Mouse (Mus musculus) midbrain, postnatal 0 days (tissue): Measurements from ENCODE around the gene Vav1. TPM values are rescaled to one million over a fixed set of nuclear protein-coding genes. Genes with fewer than 3 reads are reported as not detected.

Experiments used
- ATAC-seq: fragments of 200-750 bp; cut with Nextera tagmentation; 2 replicates; pipeline ENCODE4 v1.8.0; 2017; ENCODE audit warnings: moderate number of reproducible peaks, mild to moderate bottlenecking, moderate TSS enrichment, moderate library complexity; ENCODE audit not compliant: low FRiP score
- DNase-seq: peaks from one replicate; pipeline ENCODE4 v3.0.0-alpha.2; 2015; ENCODE audit warnings: low spot score
- H3K27ac ChIP-seq: fragments of 300-500 bp; sonication (generic); 2 replicates; pipeline ENCODE4 v1.5.1; 2014; ENCODE audit warnings: low read depth, mild to moderate bottlenecking, low read length, mixed read lengths
- H3K27me3 ChIP-seq: fragments of 300-500 bp; sonication (generic); 2 replicates; pipeline ENCODE4 v1.6.1; 2014; ENCODE audit warnings: low read length, control low read depth, mixed read lengths; ENCODE audit not compliant: insufficient read depth
- H3K36me3 ChIP-seq: fragments of 300-500 bp; sonication (generic); 2 replicates; pipeline ENCODE4 v1.6.1; 2014; ENCODE audit warnings: low read length, control low read depth, mixed read lengths; ENCODE audit not compliant: insufficient read depth
- H3K4me1 ChIP-seq: fragments of 300-500 bp; sonication (generic); 2 replicates; pipeline ENCODE4 v1.6.1; 2014; ENCODE audit warnings: mild to moderate bottlenecking, control low read depth, antibody characterized with exemption, low read length, mixed read lengths; ENCODE audit not compliant: insufficient read depth
- H3K4me2 ChIP-seq: fragments of 300-500 bp; sonication (generic); 2 replicates; pipeline ENCODE4 v1.6.1; 2014; ENCODE audit warnings: low read depth, mild to moderate bottlenecking, low read length, mixed read lengths; ENCODE audit not compliant: poor library complexity, severe bottlenecking
- H3K4me3 ChIP-seq: fragments of 300-500 bp; sonication (generic); 2 replicates; pipeline ENCODE4 v1.5.1; 2014; ENCODE audit warnings: low read depth, mild to moderate bottlenecking, low read length, moderate library complexity
- H3K9ac ChIP-seq: fragments of 300-500 bp; sonication (generic); replicated peaks from 2 replicates; pipeline ENCODE4 v1.6.1; 2014; ENCODE audit warnings: mild to moderate bottlenecking, low read length, moderate library complexity, mixed read lengths; ENCODE audit not compliant: poor library complexity, severe bottlenecking
- H3K9me3 ChIP-seq: fragments of 300-500 bp; sonication (generic); 2 replicates; pipeline ENCODE4 v1.6.1; 2016; ENCODE audit warnings: low read length, control low read depth
- CTCF ChIP-seq: IDR thresholded peaks from 2 replicates; pipeline ENCODE4 v1.5.1; 2016; ENCODE audit warnings: antibody characterized with exemption, mild to moderate bottlenecking
- WGBS: fragments of 180-500 bp; shearing (Covaris S2); extraction: QIAGEN DNeasy Blood & Tissue Kit; methylation state at CpG from one replicate; pipeline ENCODE4 v1.1.7; 2014; 5-methylcytosine and 5-hydroxymethylcytosine counted together
- polyA plus RNA-seq: library from polyadenylated mRNA; unstranded; fragments of >200 nt; fragmentation: Nextera tagmentation; extraction: Ambion mirVana; gene quantifications from 2 replicates; pipeline ENCODE4 v1.2.1, GENCODE M21; 2015
- total RNA-seq: library from RNA; depleted of rRNA; stranded (reverse); fragments of >200 nt; gene quantifications from 2 replicates; pipeline ENCODE4 v1.2.3, GENCODE M21; 2014

Gene Vav1
- total and polyA plus RNA-seq, 2 experiments from 2014 or later = 1.7 to 2.7 TPM

- no peaks in the 10 kb centered on the region for H3K9me3 ChIP-seq
- no peaks in the 10 kb centered on the region for H3K27me3 ChIP-seq
- H3K4me3 ChIP-seq = no peak overlapping the region
- DNase-seq (no peak), ATAC-seq (no peak)
- WGBS = 96% methylated on average over 22 of the region's 22 CpGs
- no peak overlapping the region for H3K9ac ChIP-seq
- no peaks in the 10 kb centered on the region for H3K36me3 ChIP-seq
- TF ChIP-seq CTCF = no peak
- H3K4me1 ChIP-seq = no peaks in the 10 kb centered on the region
- no peak overlapping the region for H3K4me2 ChIP-seq
- H3K27ac ChIP-seq = no peak overlapping the region
These were observed 21.9 kb upstream of the Vav1 start for GRCm38 (mm10) chr17:57256921-57257485.

DNA sequence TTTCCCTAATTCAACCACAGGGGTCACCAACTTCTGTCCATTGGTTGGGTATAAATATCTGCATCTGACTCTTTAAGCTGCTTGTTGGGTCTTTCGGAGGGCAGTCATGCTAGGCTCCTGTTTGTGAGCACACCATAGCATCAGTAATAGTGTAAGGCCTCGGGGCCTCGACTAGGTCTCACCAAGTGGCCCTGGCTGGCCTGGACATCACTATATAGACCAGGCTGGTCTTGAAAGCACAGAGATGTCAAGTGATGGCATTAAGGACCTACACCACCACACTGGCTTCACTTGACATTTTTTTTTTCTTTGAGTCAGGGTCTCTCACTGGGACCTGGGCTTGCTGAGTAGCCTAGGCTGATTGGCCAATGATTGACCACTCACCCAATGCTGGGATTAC is 20.7 kb upstream of the Vav1 start:
- H3K4me1 ChIP-seq = no peaks in the 10 kb centered on the region
- no peak for ATAC-seq
- no peaks in the 10 kb centered on the region for H3K9me3 ChIP-seq
- no peak overlapping the region for H3K4me3 ChIP-seq
- no peaks in the 10 kb centered on the region for H3K27me3 ChIP-seq
- no peak for TF ChIP-seq CTCF
- WGBS = 90% methylated on average over 3 of the region's 3 CpGs
- H3K9ac ChIP-seq = no peak overlapping the region
- H3K4me2 ChIP-seq = no peak overlapping the region
- no peak for DNase-seq
- no peaks in the 10 kb centered on the region for H3K36me3 ChIP-seq
- H3K27ac ChIP-seq = no peak overlapping the region

- no peak for DNase-seq
- no peak overlapping the region for H3K4me2 ChIP-seq
- no peak overlapping the region for H3K9ac ChIP-seq
- TF ChIP-seq CTCF = no peak
- WGBS = 93% methylated on average over 8 of the region's 8 CpGs
- ATAC-seq = no peak
- no peaks in the 10 kb centered on the region for H3K27me3 ChIP-seq
- no peaks in the 10 kb centered on the region for H3K36me3 ChIP-seq
- no peak overlapping the region for H3K27ac ChIP-seq
- H3K4me3 ChIP-seq = no peak overlapping the region
- H3K9me3 ChIP-seq = no peaks in the 10 kb centered on the region
- no peaks in the 10 kb centered on the region for H3K4me1 ChIP-seq
These were observed 19.2 kb upstream of the Vav1 start for GRCm38 (mm10) chr17:57259742-57260141.

DNA sequence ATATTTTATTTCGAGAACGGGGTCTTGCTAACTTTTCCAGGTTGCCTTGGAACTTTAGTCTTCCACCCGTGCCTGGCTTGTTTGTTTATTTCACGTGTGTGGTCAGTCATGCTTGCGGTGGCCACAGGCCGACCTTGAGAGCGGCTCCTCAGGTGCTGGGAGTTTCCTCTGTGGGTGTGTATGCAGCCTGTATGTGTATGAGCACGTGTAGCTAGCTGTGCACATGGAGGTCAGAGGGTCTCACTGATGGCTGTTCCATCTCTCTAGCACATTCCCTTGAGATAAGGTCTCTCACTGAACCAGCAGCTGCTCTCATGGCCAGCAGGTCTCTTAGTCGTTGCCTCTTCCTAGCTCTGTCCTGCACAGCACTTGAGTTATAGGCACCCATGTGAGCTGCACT is 18.5 kb upstream of the Vav1 start:
- H3K36me3 ChIP-seq = no peaks in the 10 kb centered on the region
- no peak for ATAC-seq
- DNase-seq = no peak
- no peaks in the 10 kb centered on the region for H3K9me3 ChIP-seq
- H3K27me3 ChIP-seq = no peaks in the 10 kb centered on the region
- TF ChIP-seq CTCF = no peak
- no peak overlapping the region for H3K27ac ChIP-seq
- no peak overlapping the region for H3K9ac ChIP-seq
- WGBS = 92% methylated on average over 9 of the region's 9 CpGs
- H3K4me1 ChIP-seq = peaks cover under 1% of the 10 kb centered on the region; the same call in 1 of the 2 replicates
- no peak overlapping the region for H3K4me3 ChIP-seq
- H3K4me2 ChIP-seq = no peak overlapping the region

- no peak for TF ChIP-seq CTCF
- H3K4me1 ChIP-seq = peaks cover 3% of the 10 kb centered on the region; the same call in 1 of the 2 replicates
- WGBS = 92% methylated on average over 4 of the region's 4 CpGs
- H3K9me3 ChIP-seq = no peaks in the 10 kb centered on the region
- H3K27me3 ChIP-seq = no peaks in the 10 kb centered on the region
- ATAC-seq (no peak), DNase-seq (no peak)
- H3K9ac ChIP-seq = no peak overlapping the region
- H3K4me3 ChIP-seq = no peak overlapping the region
- no peak overlapping the region for H3K4me2 ChIP-seq
- H3K36me3 ChIP-seq = no peaks in the 10 kb centered on the region
- H3K27ac ChIP-seq = no peak overlapping the region
These were observed 17.6 kb upstream of the Vav1 start for GRCm38 (mm10) chr17:57261286-57261685.

DNA sequence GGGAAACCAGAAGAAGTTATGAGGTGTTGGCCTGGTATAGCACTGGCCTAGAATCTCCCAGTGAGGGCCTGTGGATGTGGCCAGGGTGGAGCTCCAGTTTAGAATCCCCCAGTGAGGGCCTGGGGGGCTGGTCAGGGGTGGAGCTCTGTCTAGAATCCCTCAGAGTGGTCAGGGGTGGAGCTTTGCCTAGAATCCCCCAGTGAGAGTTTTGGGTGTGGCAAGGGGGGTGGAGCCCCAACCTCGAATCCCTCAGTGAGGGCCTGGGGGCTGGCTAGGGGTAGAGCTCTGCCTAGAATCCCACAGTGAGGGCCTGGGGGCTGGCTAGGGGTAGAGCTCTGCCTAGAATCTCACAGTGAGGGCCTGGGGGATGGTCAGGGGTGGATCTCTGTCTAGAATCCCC is 17.1 kb upstream of the Vav1 start:
- H3K4me1 ChIP-seq = peaks cover 3% of the 10 kb centered on the region; the same call in 1 of the 2 replicates
- TF ChIP-seq CTCF = no peak
- H3K4me3 ChIP-seq = no peak overlapping the region
- no peak overlapping the region for H3K4me2 ChIP-seq
- no peaks in the 10 kb centered on the region for H3K36me3 ChIP-seq
- no peak overlapping the region for H3K27ac ChIP-seq
- no peak for ATAC-seq
- DNase-seq = no peak
- no peak overlapping the region for H3K9ac ChIP-seq
- H3K9me3 ChIP-seq = no peaks in the 10 kb centered on the region
- 40% methylated on average over 1 of the region's 1 CpGs for WGBS
- H3K27me3 ChIP-seq = no peaks in the 10 kb centered on the region
